Mouse (Mus musculus) cerebellum, adult (tissue): Measurements from ENCODE around the gene Gpr137.

ENCODE experiments used
- ATAC-seq: cut with Nextera tagmentation; 2 replicates; pipeline ENCODE4 v1.9.2; 2017; ENCODE audit warnings: mild to moderate bottlenecking, moderate library complexity, mixed read lengths; ENCODE audit not compliant: insufficient number of reproducible peaks, low FRiP score, low TSS enrichment

Gpr137 gene

DNA sequence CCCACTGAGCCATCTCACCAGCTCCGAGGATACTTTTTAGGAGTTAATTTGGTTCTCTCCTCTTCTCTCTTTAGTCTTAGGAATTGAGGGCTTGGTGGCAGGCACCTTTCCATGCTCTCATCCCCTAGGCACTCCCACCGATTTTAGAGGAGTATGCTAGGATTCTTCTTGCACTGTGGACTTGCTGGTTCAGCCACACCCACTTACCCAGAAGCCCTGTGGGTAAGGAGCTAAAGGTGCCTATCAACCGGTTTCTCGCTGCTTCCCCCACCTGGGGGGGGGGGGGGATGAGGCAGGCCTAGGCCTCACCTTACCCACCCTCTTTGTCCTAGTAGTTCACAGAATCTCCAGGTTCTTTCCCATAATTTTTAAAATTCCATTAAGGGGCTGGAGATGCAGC lies 5.5 kb upstream of the Gpr137 start:
- no peak for ATAC-seq

GRCm38 (mm10) chr19:6943709-6944108 lies 1.4 kb upstream of the Gpr137 start:
- ATAC-seq, result no peak

DNA sequence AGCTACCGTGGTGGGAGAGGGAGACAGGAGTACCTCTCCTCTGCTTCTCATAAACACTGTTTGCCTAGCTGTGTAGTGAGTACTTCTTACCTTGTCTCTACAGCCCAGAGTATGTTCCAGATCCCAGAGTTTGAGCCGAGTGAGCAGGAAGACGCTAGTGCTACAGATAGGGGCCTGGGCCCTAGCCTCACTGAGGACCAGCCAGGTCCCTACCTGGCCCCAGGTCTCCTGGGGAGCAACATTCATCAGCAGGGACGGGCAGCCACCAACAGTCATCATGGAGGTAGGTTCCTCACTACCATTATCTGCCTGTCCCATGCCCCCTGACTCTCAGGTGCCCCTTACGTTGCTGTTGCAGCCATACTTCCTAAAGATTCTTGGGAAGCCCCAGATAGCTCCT lies 484 bp upstream of the Gpr137 start:
- no peak for ATAC-seq

GRCm38 (mm10) chr19:6941372-6942248 lies 670 bp downstream of the Gpr137 start, which contains the start of gene Bad:
Bad (plus strand) TSS chr19:6941861.
- ATAC-seq, result peak; percentile 70

DNA sequence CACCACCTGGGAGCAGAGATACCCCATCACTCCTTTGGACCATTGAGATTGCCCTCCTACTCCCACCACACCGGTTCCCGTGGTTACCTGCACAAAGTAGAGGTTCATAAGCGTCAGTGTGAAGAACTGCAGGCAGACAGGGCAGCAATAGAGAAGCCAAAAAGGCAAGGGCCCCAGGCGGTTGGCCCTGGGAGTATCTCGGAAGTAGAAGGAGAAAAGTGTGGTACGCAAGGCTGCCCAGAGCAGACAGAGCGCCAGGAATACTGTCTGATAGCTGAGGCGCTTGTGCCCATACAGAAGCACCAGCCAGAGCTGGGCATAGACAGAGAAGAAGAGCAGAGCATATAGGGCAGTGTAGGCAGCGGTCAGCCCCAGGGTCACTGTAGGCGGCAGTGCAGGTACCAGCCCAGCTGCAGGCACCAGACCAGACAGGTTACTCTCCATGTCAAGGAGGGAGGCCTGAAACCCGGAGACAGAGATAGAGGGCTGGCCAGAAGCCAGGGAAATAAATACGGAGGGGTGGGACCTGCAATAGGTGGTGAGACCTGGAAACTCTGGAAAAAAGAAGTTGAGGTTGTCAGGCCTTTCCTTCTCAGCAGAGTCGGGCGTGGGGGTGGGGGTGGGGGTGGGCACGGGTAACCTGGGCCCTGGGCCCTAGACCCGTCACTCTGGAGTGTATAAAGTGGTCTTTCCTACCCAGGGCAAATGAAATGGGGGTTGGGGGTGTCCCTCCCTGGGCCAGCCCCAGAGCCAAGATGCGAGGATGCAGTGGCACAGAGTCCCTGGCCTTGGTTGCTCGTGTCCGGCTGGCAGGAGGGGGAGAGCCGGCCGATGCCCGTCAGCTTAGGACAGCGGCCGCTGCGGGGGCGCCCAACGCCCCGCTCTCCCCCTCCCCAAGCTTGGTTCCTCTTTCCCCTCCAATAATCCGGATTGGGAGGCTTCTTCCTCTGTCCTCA lies 1.6 kb downstream of the Gpr137 start:
- 0 out of 2 replicates have a peak, but pooled peaks have one; percentile 8 for ATAC-seq

- no peak for ATAC-seq
Observed at GRCm38 (mm10) chr19:6939106-6940002, 2.9 kb downstream of the Gpr137 start.

DNA sequence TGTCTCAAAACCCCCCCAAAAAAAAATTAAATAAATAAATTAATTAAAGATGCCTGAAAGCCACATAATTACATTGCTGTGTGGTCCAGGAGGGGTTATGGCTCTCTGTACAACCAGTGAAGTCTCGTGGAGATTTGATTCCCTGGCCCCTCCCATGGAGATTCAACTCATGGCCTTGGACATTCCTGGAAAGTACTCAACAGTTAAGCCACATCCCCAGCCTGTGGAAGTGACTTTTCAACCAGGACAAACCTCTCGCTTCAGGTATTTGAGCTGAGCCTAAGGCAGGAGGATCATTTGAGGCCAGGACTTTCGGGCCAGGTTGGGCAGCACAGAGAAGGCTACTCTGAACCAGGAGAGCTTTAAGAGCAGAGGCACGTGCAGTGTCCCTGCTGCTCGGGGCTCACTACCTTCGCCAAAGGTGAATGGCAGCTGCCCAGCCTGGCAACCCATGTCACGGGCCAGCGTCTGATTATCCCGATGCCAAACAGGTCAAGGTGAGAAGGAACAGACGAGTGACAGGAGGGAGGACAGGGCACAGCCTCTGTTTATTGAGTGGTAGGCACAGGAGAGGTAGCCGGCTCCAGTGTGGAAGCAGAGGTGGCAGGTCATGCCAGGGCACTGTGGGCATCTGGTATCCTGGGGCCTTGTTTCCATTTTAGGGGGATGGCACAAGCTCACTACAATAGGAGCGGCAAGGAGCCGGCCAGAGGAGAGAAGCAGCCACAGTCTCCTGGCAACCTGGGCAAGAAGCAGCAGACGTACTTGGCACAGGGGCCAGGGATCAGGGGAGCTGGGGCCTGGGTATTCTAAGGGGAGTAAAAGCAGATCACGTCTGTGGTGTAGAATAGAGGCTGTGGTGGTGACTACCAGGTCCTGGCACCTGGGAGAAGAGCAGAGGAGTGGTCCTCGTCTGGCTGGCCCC lies 4.5 kb downstream of the Gpr137 start:
- ATAC-seq, result no peak

GRCm38 (mm10) chr19:6936299-6936698 lies 6.0 kb downstream of the Gpr137 start:
- ATAC-seq, result no peak

GRCm38 (mm10) chr19:6934195-6934977 lies 7.9 kb downstream of the Gpr137 start, which contains the start of gene Kcnk4:
Kcnk4 (minus strand) TSS chr19:6934515.
- no peak for ATAC-seq

DNA sequence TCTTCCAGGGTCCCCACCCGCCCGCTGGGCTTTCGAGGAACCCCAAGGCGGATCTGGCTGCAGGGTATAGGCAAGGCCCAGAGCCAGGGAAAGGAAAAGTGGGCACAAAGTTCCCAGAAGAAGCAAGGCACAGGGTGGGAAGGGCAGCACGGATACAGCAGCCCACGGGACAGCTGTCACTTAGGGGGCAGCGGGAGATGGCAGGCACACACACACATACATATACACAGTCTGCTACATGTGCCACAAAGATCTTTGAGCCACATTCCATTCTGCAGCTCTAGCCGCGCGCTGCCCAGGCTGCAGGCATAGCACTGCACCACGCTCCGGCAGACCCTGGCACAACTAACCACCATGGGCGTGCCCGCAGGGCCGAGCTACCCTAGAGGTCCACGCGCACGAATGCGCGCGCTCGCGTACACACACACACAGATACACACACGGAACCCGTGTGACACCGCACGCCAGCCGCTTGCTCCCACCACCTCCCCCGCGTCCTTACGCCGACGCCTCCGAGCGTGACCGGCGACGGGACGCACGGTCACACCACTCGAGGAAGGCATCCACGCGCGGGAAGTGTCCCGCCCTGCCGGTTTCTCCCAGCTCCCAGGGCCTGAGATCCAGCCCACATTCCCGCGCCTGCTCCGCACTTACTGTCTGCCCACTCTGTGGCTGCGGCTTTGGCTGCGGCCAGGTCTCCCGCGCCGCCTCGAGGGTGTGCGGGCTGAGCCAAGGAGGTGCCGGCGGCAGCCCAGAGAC lies 8.7 kb downstream of the Gpr137 start:
- ATAC-seq, result peak; percentile 37; the same call in 1 of the 2 replicates

DNA sequence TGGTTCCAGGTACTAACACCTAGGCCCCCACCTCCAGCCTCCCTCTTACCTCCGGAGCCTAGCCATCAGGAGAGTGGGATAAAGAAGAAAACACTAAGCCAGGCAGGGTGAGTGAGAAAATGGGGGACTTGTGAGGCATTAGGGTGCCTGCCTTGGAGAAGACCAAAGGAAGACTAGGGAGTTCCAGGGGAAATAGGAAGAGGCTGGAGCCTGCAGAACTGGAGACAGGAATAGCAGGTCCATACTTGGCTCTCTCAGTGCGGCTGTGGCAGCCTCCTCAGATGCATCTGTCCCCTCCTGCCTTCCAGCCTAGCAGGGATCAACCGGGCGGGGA lies 9.2 kb downstream of the Gpr137 start:
- no peak for ATAC-seq

GRCm38 (mm10) chr19:6932018-6932417 lies 10.3 kb downstream of the Gpr137 start:
- ATAC-seq, result no peak

GRCm38 (mm10) chr19:6931002-6931401 lies 11.3 kb downstream of the Gpr137 start:
- ATAC-seq, result no peak

- ATAC-seq, result no peak
Observed at GRCm38 (mm10) chr19:6928080-6928479, 14.2 kb downstream of the Gpr137 start.

DNA sequence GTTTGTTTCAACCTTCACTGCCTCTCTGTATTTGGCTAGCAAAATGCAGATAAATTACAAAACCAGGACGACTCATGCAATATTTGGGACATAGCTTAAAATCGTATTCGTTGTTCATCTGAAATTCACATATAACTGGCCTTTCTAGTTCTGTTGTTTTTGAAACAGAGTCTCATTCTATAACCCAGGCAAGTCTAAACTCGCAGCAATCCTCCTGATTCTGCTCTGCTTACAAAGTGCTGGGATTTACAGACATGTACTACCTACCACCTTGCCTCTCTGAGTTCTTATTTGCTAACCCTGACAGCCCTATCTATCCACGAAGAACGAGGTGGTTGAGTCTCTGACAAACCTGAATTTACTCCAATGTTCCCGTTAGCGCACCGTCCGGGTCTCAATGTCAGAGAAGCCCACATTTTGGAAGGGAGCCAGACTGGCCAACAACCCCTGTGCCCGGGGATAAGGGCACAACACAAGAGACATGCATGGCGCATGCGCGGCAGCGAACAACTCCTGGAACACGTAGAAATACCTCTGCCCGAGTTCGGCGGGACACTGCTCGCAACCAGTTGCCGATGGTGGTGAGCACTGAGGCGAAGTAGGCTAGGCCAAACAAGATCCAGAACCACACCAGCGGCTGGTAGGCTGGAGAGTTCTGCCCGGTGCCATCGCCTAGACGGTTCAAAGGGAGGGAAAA lies 15.6 kb downstream of the Gpr137 start:
- no peak for ATAC-seq

DNA sequence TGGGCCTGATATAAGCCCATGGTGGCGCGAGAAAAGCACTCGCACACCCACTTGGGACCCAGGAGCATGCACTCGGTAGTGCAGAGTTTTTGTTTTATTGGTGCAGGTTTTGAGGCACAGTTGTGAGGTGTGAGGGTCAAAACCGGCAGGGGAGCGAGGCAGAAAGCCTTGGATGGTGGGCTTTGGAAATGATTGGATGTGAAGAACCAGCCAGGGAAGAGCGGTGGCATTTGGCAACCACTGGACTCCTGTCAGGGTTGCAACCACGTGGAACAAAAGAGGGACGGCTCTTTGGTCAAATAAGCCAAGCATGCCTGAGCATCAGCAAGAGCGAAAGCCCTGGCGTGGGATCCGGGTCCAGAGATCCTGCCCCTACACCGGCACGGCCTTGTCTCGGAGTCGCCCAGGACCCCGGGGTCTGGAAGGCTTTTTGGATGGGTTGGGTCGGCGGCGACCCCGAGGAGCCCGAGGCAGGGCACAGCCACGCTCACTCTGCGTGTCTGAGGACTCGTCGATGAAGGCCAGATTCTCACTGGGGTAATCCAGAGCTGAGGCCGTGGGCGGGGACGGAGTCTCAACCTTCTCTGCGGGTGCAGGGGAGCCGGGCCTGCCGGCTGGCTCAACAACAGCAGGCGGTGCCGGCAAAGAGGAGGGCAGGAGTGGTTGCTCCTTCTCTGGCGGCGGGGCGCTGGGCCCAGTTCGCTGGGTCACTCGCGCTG lies 16.5 kb downstream of the Gpr137 start:
- ATAC-seq, result no peak

GRCm38 (mm10) chr19:6925307-6925573 lies 17.0 kb downstream of the Gpr137 start, which contains the start of gene Catsperz:
Catsperz (minus strand) TSS chr19:6925380.
- ATAC-seq, result no peak
